Mouse (Mus musculus): ENCODE measurements around the gene Slc38a1. TPM values are rescaled to one million over a fixed set of nuclear protein-coding genes. Genes with fewer than 3 reads are reported as not detected.
"Not testable (repeated sequence)": the region's sequence is repeated elsewhere in the genome, so short reads cannot be mapped to it uniquely, and the experiment has no call there.

Slc38a1 gene
- polyA plus RNA-seq, 1 experiment from 2014 or later, result 61.6 TPM

DNA sequence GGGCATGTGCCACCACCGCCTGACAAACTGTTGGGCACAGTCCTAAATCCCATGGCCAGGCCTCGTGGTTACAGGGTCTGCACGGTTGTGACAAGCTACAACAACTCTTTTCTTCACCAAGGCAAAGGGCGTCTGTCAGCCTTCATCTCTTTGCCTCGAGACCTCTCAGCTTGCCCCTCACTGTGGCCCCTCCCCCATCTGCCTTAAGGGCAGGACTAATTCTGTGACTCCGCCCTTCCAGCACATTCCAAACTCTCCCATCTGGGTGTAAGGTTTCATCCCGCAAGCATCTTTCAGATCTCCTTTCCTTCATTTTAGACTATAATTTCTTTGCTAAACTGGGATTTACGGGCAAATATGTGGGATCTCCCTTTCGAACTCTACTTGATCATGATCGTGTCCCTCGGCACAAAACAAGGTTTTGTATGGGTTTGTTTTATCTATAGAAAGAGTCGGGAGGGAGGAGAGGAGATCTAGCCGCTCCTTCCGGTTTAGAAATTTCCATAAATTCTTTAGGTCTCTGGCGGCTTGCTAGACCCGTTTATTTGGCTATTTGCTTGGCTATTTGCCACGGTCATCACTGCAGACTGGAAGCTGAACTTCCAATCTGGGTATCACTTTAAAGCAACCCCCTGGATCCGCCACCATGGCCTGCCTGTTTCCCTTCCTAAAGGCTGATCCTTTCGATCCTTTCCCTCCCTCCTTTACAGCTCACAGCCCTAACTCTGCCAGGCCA is 7.9 kb downstream of the Slc38a1 start:
- Histone ChIP-seq H3K9me3 (ENCODE audit: control insufficient read depth, low read length) (0 out of 2 replicates have a peak, but pooled peaks cover 2% of the 10 kb centered on the region), H3K4me1 (replicated peaks; ENCODE audit: control insufficient read depth, insufficient read depth, low read length) (peaks cover 9% of the 10 kb centered on the region), H3K4me3 (ENCODE audit: low read depth, low read length) (no peak overlapping the region), H3K36me3 (ENCODE audit: control insufficient read depth, insufficient read depth, low read length) (peaks cover 30% of the 10 kb centered on the region), H3K27me3 (replicated peaks; ENCODE audit: control insufficient read depth, insufficient read depth, low read length) (no peaks in the 10 kb centered on the region), H3K4me2 (no peak overlapping the region), H3K9ac (ENCODE audit: low read depth, low read length) (no peak overlapping the region), H3K27ac (ENCODE audit: low read depth, low read length) (no peak overlapping the region)
- ATAC-seq (replicated peaks; ENCODE audit: low FRiP score) (no peak), DNase-seq (ENCODE audit: low spot score) (no peak)
- 86% methylated on average over 19 of the region's 19 CpGs for WGBS

DNA sequence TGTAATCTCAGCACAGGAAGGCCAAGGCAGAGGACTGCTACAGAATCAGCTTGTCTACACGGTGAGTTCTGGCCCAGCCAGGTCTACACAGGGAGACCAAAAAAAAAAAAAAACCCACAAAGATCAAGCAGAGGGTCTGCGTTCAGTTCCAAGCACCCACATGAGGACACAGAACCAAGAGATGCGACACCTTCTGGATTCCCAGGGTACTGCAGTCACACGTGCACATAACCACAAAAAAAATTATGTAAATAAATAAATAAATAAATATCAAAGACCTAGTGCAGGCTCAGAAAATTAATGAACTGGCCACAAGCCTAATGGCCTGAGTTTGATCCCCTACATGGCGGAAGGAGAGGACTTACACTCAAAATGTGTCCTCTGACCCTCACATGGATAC is 10.5 kb downstream of the Slc38a1 start:
- WGBS, result 86% methylated on average over 5 of the region's 5 CpGs
- H3K4me1 ChIP-seq (replicated peaks; ENCODE audit: control insufficient read depth, insufficient read depth, low read length), result peaks cover 1% of the 10 kb centered on the region
- no peak overlapping the region for H3K4me2 ChIP-seq
- 0 out of 2 replicates have a peak, but pooled peaks cover 2% of the 10 kb centered on the region for H3K9me3 ChIP-seq (ENCODE audit: control insufficient read depth, low read length)
- H3K9ac ChIP-seq (ENCODE audit: low read depth, low read length), result no peak overlapping the region
- no peaks in the 10 kb centered on the region for H3K27me3 ChIP-seq (replicated peaks; ENCODE audit: control insufficient read depth, insufficient read depth, low read length)
- no peak overlapping the region for H3K27ac ChIP-seq (ENCODE audit: low read depth, low read length)
- peaks cover 28% of the 10 kb centered on the region for H3K36me3 ChIP-seq (ENCODE audit: control insufficient read depth, insufficient read depth, low read length)
- H3K4me3 ChIP-seq (ENCODE audit: low read depth, low read length), result no peak overlapping the region
- ATAC-seq (replicated peaks; ENCODE audit: low FRiP score) (no peak), DNase-seq (ENCODE audit: low spot score) (no peak)

DNA sequence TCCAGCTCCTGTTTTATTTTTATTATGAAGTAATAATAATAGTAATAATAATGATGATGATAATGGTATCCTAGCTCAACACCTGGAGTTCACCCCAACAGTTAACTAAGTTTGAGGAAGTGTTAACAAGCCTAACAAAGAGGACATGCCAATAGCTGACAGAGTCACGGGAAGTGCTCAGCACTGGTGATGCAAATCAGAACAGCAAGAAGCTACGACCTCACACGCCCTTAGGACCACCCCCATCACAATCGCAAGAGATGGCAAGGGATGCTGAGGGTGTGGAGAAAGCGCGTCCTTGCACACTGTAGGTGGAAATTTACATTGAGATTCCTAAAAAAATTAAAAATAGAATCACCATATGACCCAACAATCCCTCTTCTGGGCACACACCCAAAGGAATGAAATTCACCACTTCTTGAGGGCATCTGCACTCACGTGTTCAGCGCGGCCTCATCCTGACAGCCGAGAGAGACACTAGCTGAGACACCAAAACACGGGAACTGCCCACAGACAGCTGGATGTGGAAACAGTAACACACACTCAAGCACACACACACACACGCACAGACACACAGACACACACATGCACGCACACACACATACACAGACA is 11.5 kb downstream of the Slc38a1 start:
- Histone ChIP-seq H3K4me1 (replicated peaks; ENCODE audit: control insufficient read depth, insufficient read depth, low read length) (peaks cover 8% of the 10 kb centered on the region), H3K4me3 (ENCODE audit: low read depth, low read length) (no peak overlapping the region), H3K36me3 (ENCODE audit: control insufficient read depth, insufficient read depth, low read length) (peaks cover 26% of the 10 kb centered on the region), H3K4me2 (no peak overlapping the region), H3K27me3 (replicated peaks; ENCODE audit: control insufficient read depth, insufficient read depth, low read length) (no peaks in the 10 kb centered on the region), H3K9ac (ENCODE audit: low read depth, low read length) (no peak overlapping the region), H3K9me3 (ENCODE audit: control insufficient read depth, low read length) (0 out of 2 replicates have a peak, but pooled peaks cover 2% of the 10 kb centered on the region), H3K27ac (ENCODE audit: low read depth, low read length) (no peak overlapping the region)
- 80% methylated on average over 13 of the region's 13 CpGs for WGBS
- ATAC-seq (replicated peaks; ENCODE audit: low FRiP score), result no peak
- no peak for DNase-seq (ENCODE audit: low spot score)

DNA sequence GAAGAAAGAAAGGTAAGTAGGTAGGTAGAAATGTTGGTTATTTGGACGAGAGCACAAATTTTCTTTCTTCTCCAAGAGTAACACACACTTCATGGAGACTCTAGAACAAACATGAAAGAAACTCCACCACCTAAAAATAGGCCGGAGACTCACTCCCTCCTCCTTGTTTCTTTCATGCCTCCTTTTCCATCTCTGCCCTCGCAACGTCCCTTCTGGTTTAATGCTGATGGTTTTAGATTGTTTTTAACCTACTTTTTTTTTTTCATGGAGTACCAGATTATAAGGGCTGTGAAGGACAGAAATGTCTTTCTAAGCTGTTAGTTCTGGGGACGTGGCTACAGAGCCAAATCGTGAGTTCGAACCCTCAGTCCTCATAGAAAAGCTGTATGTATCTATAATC is 14.5 kb downstream of the Slc38a1 start:
- ATAC-seq (replicated peaks; ENCODE audit: low FRiP score), result no peak
- Histone ChIP-seq H3K27me3 (replicated peaks; ENCODE audit: control insufficient read depth, insufficient read depth, low read length) (no peaks in the 10 kb centered on the region), H3K4me3 (ENCODE audit: low read depth, low read length) (no peak overlapping the region), H3K9me3 (ENCODE audit: control insufficient read depth, low read length) (0 out of 2 replicates have a peak, but pooled peaks cover 2% of the 10 kb centered on the region), H3K27ac (ENCODE audit: low read depth, low read length) (no peak overlapping the region), H3K4me1 (replicated peaks; ENCODE audit: control insufficient read depth, insufficient read depth, low read length) (peaks cover 8% of the 10 kb centered on the region), H3K4me2 (no peak overlapping the region), H3K36me3 (ENCODE audit: control insufficient read depth, insufficient read depth, low read length) (peaks cover 22% of the 10 kb centered on the region), H3K9ac (ENCODE audit: low read depth, low read length) (no peak overlapping the region)
- DNase-seq (ENCODE audit: low spot score), result no peak
- WGBS, result 91% methylated on average over 7 of the region's 7 CpGs

DNA sequence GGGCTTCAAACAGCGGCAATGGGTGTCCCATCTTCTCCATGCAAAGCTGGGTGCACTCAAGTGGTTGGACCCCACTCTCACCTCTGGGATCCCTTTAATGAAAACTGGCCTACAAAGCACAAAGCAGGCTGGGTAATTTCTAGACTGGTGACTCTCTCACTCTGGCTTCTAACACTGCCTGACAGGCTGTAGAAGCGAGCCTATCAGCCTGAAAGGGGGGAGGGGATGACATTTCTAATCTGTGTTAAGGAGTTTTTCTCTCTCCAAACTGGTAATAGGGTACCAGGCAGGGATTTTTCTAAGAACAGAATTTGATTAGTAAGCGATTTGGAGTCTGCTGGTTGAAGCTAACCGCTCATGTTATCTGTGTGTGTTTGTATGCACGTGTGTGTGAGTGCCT is 15.8 kb downstream of the Slc38a1 start:
- Histone ChIP-seq H3K36me3 (ENCODE audit: control insufficient read depth, insufficient read depth, low read length) (peaks cover 24% of the 10 kb centered on the region), H3K9me3 (ENCODE audit: control insufficient read depth, low read length) (peaks cover 4% of the 10 kb centered on the region; the same call in 1 of the 2 replicates), H3K4me3 (ENCODE audit: low read depth, low read length) (no peak overlapping the region), H3K9ac (ENCODE audit: low read depth, low read length) (no peak overlapping the region), H3K4me2 (no peak overlapping the region), H3K27me3 (replicated peaks; ENCODE audit: control insufficient read depth, insufficient read depth, low read length) (no peaks in the 10 kb centered on the region), H3K27ac (ENCODE audit: low read depth, low read length) (no peak overlapping the region), H3K4me1 (replicated peaks; ENCODE audit: control insufficient read depth, insufficient read depth, low read length) (peaks cover 8% of the 10 kb centered on the region)
- ATAC-seq (replicated peaks; ENCODE audit: low FRiP score), result no peak; the same call in 1 of the 2 replicates
- 60% methylated on average over 5 of the region's 5 CpGs for WGBS
- DNase-seq (ENCODE audit: low spot score), result no peak

DNA sequence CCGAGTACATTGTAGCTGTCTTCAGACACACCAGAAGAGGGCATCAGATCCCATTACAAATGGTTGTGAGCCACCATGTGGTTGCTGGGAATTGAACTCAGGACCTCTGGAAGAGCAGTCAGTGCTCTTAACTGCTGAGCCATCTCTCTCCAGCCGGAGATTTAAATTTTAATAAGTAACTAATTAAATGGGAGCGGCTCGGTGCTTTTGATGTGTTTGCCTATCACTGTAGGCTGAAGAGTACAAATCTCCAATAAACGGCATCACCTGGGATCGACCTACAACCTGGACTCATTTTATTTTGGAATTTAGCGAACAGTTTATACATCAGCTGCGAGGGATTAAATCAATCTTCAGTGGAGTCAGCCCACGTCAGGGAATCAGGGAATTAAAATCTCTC is 17.7 kb downstream of the Slc38a1 start:
- not testable (repeated sequence) for H3K4me1 ChIP-seq (replicated peaks; ENCODE audit: control insufficient read depth, insufficient read depth, low read length); DNase-seq (ENCODE audit: low spot score); H3K9ac ChIP-seq (ENCODE audit: low read depth, low read length); H3K27me3 ChIP-seq (replicated peaks; ENCODE audit: control insufficient read depth, insufficient read depth, low read length); H3K27ac ChIP-seq (ENCODE audit: low read depth, low read length); H3K4me2 ChIP-seq; ATAC-seq (replicated peaks; ENCODE audit: low FRiP score); H3K4me3 ChIP-seq (ENCODE audit: low read depth, low read length); H3K9me3 ChIP-seq (ENCODE audit: control insufficient read depth, low read length)
- 88% methylated on average over 9 of the region's 9 CpGs for WGBS
- H3K36me3 ChIP-seq (ENCODE audit: control insufficient read depth, insufficient read depth, low read length), result peaks cover 30% of the 10 kb centered on the region

DNA sequence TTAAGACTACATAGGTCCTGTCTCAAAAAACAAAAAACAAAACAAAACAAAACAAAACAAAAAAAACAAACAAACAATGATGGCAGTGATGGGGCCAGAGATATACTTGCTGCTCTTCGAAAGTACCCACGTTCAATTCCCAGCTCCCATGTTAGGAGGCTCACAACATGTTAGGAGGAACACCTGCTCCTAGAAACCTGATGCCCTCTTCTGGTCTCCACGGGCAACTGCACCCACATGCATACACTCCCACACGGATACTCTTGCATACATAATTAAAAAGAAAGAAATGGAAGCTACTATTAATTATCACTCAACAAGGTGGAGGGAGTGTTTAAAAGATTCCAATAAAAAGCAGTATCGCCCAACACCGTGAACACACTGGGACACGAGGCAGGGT is 20.3 kb downstream of the Slc38a1 start:
- no peak overlapping the region for H3K9ac ChIP-seq (ENCODE audit: low read depth, low read length)
- H3K9me3 ChIP-seq (ENCODE audit: control insufficient read depth, low read length), result peaks cover 4% of the 10 kb centered on the region; the same call in 1 of the 2 replicates
- DNase-seq (ENCODE audit: low spot score), result no peak
- H3K27ac ChIP-seq (ENCODE audit: low read depth, low read length), result no peak overlapping the region
- no peak for ATAC-seq (replicated peaks; ENCODE audit: low FRiP score)
- H3K27me3 ChIP-seq (replicated peaks; ENCODE audit: control insufficient read depth, insufficient read depth, low read length), result no peaks in the 10 kb centered on the region
- WGBS, result 95% methylated on average over 7 of the region's 7 CpGs
- H3K36me3 ChIP-seq (ENCODE audit: control insufficient read depth, insufficient read depth, low read length), result peaks cover 39% of the 10 kb centered on the region
- no peak overlapping the region for H3K4me2 ChIP-seq
- no peak overlapping the region for H3K4me3 ChIP-seq (ENCODE audit: low read depth, low read length)
- H3K4me1 ChIP-seq (replicated peaks; ENCODE audit: control insufficient read depth, insufficient read depth, low read length), result peaks cover 8% of the 10 kb centered on the region

DNA sequence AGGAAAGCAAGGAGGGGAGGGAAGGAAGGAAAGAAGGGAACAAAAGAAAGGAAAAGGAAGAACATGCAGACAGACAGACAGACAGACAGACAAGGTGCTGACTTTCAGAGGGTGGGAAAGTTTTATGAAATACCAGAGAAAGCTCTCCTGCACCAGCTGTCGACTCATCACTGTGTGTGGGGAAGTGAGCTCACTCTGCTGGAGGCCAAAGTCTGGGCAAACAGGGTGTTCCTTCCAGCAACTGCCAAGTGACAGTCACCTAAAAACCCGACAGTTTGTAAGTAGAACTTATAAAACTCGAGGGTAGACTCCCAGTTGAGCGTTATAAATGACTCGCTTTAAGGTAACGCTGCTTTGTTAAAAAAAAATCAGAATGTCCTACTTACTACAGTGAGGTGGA is 21.0 kb downstream of the Slc38a1 start:
- H3K4me1 ChIP-seq (replicated peaks; ENCODE audit: control insufficient read depth, insufficient read depth, low read length), result peaks cover 1% of the 10 kb centered on the region; the same call in 1 of the 2 replicates
- H3K36me3 ChIP-seq (ENCODE audit: control insufficient read depth, insufficient read depth, low read length), result peaks cover 44% of the 10 kb centered on the region
- no peaks in the 10 kb centered on the region for H3K27me3 ChIP-seq (replicated peaks; ENCODE audit: control insufficient read depth, insufficient read depth, low read length)
- ATAC-seq (replicated peaks; ENCODE audit: low FRiP score) (no peak), DNase-seq (ENCODE audit: low spot score) (no peak)
- no peak overlapping the region for H3K4me3 ChIP-seq (ENCODE audit: low read depth, low read length)
- H3K27ac ChIP-seq (ENCODE audit: low read depth, low read length), result no peak overlapping the region
- no peak overlapping the region for H3K9ac ChIP-seq (ENCODE audit: low read depth, low read length)
- WGBS, result 78% methylated on average over 6 of the region's 6 CpGs
- H3K9me3 ChIP-seq (ENCODE audit: control insufficient read depth, low read length), result peaks cover 4% of the 10 kb centered on the region; the same call in 1 of the 2 replicates
- H3K4me2 ChIP-seq, result no peak overlapping the region

DNA sequence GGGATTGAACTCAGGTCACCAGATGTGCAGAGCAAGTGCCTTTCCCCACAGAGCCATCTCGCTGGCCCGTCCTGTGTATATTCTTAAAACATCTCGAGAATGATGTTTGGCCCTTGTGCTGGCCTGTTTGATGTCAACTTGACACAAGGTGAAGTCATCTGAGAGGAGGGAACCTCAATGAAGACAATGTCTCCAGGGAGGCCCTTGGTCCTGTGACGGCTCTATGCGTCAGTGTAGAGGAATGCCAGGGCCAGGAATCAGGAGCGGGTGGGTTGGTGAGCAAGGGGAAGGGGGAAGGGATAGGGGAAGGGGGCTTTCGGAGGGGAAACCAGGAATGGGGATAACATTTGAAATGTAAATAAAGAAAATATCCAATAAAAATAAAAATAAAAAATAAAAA is 25.2 kb downstream of the Slc38a1 start:
- ATAC-seq (replicated peaks; ENCODE audit: low FRiP score) (no peak), DNase-seq (ENCODE audit: low spot score) (no peak)
- Histone ChIP-seq H3K4me1 (replicated peaks; ENCODE audit: control insufficient read depth, insufficient read depth, low read length) (no peaks in the 10 kb centered on the region), H3K27ac (ENCODE audit: low read depth, low read length) (no peak overlapping the region), H3K4me2 (no peak overlapping the region), H3K4me3 (ENCODE audit: low read depth, low read length) (no peak overlapping the region), H3K9ac (ENCODE audit: low read depth, low read length) (no peak overlapping the region), H3K27me3 (replicated peaks; ENCODE audit: control insufficient read depth, insufficient read depth, low read length) (no peaks in the 10 kb centered on the region), H3K36me3 (ENCODE audit: control insufficient read depth, insufficient read depth, low read length) (peaks cover 50% of the 10 kb centered on the region), H3K9me3 (ENCODE audit: control insufficient read depth, low read length) (peaks cover 7% of the 10 kb centered on the region)
- WGBS, result 81% methylated on average over 7 of the region's 7 CpGs

Data from liver, embryonic 11.5 days (tissue).